Mouse (Mus musculus) lung, embryonic 15.5 days (tissue): ENCODE data around the gene Kcnq1. TPM values are rescaled to one million over a fixed set of nuclear protein-coding genes. Genes with fewer than 3 reads are reported as not detected.
A peak's percentile ranks its signal among the peaks of the same experiment; 100 is the strongest.

Experiments used
- ATAC-seq: fragments of 200-750 bp; cut with Nextera tagmentation; 2 replicates; pipeline ENCODE4 v1.8.0; 2017; ENCODE audit warnings: moderate number of reproducible peaks, borderline replicate concordance; ENCODE audit not compliant: low FRiP score, low TSS enrichment; ENCODE audit errors: extremely low read depth
- H3K27ac ChIP-seq: fragments of 300-500 bp; sonication (generic); 2 replicates; pipeline ENCODE4 v1.5.1; 2015; ENCODE audit warnings: moderate library complexity, mild to moderate bottlenecking, inconsistent platforms
- H3K27me3 ChIP-seq: fragments of 300-500 bp; sonication (generic); 2 replicates; pipeline ENCODE4 v1.6.1; 2015; ENCODE audit warnings: inconsistent platforms
- H3K36me3 ChIP-seq: fragments of 300-500 bp; sonication (generic); 2 replicates; pipeline ENCODE4 v1.6.1; 2015; ENCODE audit warnings: inconsistent platforms
- H3K4me1 ChIP-seq: fragments of 300-500 bp; sonication (generic); 2 replicates; pipeline ENCODE4 v1.6.1; 2015; ENCODE audit warnings: inconsistent platforms
- H3K4me2 ChIP-seq: fragments of 300-500 bp; sonication (generic); 2 replicates; pipeline ENCODE4 v1.6.1; 2015; ENCODE audit warnings: inconsistent platforms, mild to moderate bottlenecking, moderate library complexity
- H3K4me3 ChIP-seq: fragments of 300-500 bp; sonication (generic); 2 replicates; pipeline ENCODE4 v1.5.1; 2015; ENCODE audit warnings: mild to moderate bottlenecking, inconsistent platforms
- H3K9ac ChIP-seq: fragments of 300-500 bp; sonication (generic); 2 replicates; pipeline ENCODE4 v1.6.1; 2015; ENCODE audit warnings: inconsistent platforms
- H3K9me3 ChIP-seq: fragments of 300-500 bp; sonication (generic); 2 replicates; pipeline ENCODE4 v1.6.1; 2016; ENCODE audit warnings: inconsistent platforms
- WGBS: fragments of 180-500 bp; shearing (Covaris S2); methylation state at CpG from one replicate; pipeline ENCODE4 v1.1.7; 2015; 5-methylcytosine and 5-hydroxymethylcytosine counted together
- polyA plus RNA-seq: library from polyadenylated mRNA; unstranded; fragments of >200 nt; fragmentation: Nextera tagmentation; extraction: Ambion mirVana; gene quantifications from 2 replicates; pipeline ENCODE4 v1.2.1, GENCODE M21; 2015

Kcnq1 gene
- polyA plus RNA-seq, 1 experiment from 2014 or later, result 6.0 TPM

DNA sequence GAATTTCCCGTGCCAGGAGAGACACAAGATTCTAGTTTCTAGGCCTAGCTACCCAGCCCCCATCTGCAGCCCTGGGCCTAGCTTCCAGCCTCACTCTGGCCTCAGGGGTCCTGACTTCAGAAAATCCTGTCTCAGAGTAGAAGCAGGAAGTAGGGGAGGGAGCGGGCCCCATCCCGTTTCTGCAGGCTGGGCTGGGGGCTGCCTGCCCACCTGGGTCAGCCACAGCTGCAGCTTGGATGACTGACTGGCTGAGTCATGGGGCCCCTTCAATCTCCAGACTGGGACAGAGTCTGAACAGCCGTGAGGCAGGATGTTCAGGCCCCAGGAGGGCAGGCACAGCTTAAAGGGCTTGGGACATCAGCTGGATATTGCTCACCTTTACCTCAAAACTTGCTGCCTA is 308.9 kb downstream of the Kcnq1 start:
- no peak overlapping the region for H3K27ac ChIP-seq
- no peak overlapping the region for H3K4me2 ChIP-seq
- ATAC-seq, result 0 out of 2 replicates have a peak, but pooled peaks have one; percentile 10
- H3K4me1 ChIP-seq, result no peaks in the 10 kb centered on the region
- H3K27me3 ChIP-seq, result no peaks in the 10 kb centered on the region
- WGBS, result 33% methylated on average over 4 of the region's 4 CpGs
- no peak overlapping the region for H3K4me3 ChIP-seq
- H3K9ac ChIP-seq, result no peak overlapping the region
- H3K36me3 ChIP-seq, result no peaks in the 10 kb centered on the region
- no peaks in the 10 kb centered on the region for H3K9me3 ChIP-seq

DNA sequence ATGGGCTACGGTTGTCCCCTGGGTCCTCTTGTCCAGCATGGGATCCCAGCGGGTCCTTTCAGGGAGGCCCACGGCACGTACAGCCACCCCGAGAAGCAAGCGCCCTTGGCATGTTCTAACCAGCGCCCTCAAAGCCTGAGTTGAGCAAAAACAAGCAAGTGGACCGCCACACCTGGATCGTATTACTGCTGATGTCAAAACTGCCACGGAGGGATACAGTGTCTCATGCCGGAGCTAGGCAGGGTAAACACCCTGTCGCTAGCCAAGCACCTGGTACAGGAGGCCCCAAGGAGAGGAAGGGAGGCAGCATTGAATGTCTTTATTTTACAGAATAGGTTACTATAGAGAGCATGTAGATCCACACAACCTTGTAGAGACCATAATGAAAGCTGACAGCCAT is 310.2 kb downstream of the Kcnq1 start:
- Histone ChIP-seq H3K27me3 (no peaks in the 10 kb centered on the region), H3K27ac (no peak overlapping the region), H3K4me2 (no peak overlapping the region), H3K9ac (no peak overlapping the region), H3K4me3 (no peak overlapping the region), H3K9me3 (no peaks in the 10 kb centered on the region), H3K36me3 (no peaks in the 10 kb centered on the region), H3K4me1 (no peaks in the 10 kb centered on the region)
- ATAC-seq, result no peak
- 70% methylated on average over 12 of the region's 12 CpGs for WGBS

DNA sequence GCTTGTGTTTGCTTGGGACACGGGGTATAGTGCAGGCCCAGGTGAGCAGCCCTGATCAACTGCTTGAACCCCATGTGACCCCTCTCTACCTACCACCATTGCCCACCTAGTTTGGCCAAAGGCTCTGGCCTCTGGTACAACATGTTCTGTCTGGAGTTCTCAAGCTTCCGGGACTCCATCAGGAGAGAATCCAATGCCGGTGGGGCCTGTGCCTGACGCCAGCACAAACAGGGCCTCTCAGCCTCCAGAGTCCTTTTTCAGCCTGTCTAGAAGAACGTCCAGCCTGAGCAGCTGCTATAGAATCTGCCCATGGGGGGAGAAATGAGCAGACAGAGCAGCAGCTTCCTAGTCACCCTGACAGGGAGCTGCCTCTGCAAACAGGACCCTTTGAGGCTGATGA is 311.7 kb downstream of the Kcnq1 start:
- WGBS, result 54% methylated on average over 5 of the region's 5 CpGs
- H3K9me3 ChIP-seq, result no peaks in the 10 kb centered on the region

DNA sequence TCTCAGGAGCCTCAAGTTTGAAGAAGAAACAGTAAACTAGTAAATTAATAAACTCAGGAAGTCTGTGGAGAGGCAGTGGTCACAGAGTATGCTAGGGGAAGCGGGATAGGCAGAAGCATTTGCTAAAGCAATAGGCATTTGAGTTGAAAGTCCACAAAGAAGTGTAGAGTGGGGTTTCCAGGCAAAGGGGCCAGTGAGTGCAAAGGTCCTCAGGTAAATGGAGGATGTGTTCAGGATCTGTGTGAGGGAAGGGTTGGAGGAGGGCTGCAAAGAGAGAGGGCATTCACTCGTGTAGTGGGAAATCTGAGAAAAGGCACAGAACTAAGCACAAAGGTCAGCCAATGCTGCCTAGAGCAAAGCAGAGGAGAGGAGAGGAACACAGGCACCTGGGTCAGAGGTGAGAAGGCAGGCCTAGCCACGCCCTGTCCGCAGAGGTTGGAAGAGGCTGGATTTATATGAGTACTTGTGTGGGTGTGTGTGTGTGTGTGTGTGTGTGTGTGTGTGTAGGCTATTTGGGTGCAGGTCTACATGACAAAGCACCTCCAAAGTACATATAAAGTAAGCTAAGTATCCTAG is 313.5 kb downstream of the Kcnq1 start:
- no peaks in the 10 kb centered on the region for H3K4me1 ChIP-seq
- ATAC-seq, result no peak
- H3K4me2 ChIP-seq, result no peak overlapping the region
- H3K9ac ChIP-seq, result no peak overlapping the region
- no peaks in the 10 kb centered on the region for H3K36me3 ChIP-seq
- H3K4me3 ChIP-seq, result no peak overlapping the region
- no peak overlapping the region for H3K27ac ChIP-seq
- H3K9me3 ChIP-seq, result no peaks in the 10 kb centered on the region
- H3K27me3 ChIP-seq, result no peaks in the 10 kb centered on the region
- WGBS, result 73% methylated on average over 4 of the region's 4 CpGs

More for the DNA sequence above, 311.7 kb downstream of the Kcnq1 start:
- H3K4me2 ChIP-seq, result no peak overlapping the region
- H3K27me3 ChIP-seq, result no peaks in the 10 kb centered on the region
- no peak overlapping the region for H3K4me3 ChIP-seq
- no peak overlapping the region for H3K9ac ChIP-seq
- H3K36me3 ChIP-seq, result no peaks in the 10 kb centered on the region
- H3K4me1 ChIP-seq, result no peaks in the 10 kb centered on the region
- ATAC-seq, result no peak
- no peak overlapping the region for H3K27ac ChIP-seq

DNA sequence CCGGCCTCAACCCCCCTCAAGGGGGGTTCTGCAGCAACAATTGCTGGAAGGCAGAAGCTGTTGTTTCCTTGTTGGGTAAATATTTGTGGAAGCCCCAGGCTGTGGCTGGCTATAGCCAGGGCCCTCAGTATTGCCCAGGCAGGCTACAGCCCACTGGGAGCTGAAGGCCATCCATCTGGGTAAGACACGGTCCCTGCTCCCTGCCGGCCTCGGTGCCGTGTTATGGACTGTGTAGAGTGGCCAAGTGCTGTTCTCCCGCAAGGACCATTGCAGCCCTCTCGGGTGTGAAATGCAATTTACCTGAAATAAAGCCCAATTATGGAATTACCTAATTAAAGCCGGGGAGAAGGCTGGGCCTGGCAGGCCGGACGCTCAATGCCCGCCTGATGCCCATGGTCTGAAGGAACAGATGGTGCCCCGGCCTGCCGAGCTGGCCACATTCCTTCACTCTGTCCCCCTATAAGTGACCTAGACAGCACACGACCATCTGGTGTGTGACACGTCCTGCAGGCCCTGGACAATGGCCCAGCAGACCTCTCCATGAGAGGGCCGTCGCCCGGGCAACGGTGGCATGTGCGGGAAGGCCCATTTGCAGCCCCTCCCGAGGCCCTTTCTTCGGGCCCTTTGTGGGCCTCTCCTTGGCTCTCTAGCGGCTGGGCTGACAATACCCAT is 322.1 kb downstream of the Kcnq1 start:
- Histone ChIP-seq H3K27ac (no peak overlapping the region), H3K4me3 (no peak overlapping the region), H3K9ac (no peak overlapping the region), H3K27me3 (no peaks in the 10 kb centered on the region), H3K36me3 (no peaks in the 10 kb centered on the region), H3K4me2 (no peak overlapping the region), H3K4me1 (peaks cover 14% of the 10 kb centered on the region), H3K9me3 (no peaks in the 10 kb centered on the region)
- peak; percentile 62; the same call in 1 of the 2 replicates for ATAC-seq
- 62% methylated on average over 23 of the region's 23 CpGs for WGBS

DNA sequence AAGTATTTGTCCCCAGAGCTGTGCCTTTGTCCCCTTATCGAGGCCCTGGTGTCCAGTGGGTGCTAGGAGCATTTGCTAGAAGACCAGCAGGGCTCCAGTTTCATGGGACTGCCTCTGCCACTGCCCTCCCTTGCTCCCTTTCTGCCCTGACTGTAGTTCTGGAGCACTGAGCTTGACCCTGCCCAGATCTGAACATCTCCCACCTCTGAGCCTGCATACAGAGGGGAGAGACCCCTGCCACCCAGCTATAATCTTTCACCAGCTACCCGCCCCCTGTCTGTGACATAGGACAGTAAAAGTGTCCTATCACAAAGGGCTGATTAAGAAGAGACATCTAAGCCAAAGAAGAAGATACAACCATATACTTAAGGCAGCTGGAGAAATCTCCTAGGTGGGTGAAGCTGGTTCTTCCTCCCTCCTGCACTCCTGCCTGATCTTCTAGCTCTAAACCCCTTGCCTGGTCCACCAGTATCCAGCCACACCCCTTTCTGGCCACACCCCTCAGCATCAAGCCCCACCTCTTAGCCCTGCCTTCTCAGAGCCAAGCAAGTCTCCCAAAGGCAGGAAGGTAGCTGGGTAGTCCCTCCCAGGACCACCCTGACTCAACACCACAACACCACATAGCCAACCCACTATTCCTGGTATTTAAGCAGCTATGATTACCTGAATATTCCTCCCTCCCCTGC is 322.8 kb downstream of the Kcnq1 start:
- WGBS, result 50% methylated on average over 2 of the region's 2 CpGs
- Histone ChIP-seq H3K36me3 (no peaks in the 10 kb centered on the region), H3K4me1 (peaks cover 14% of the 10 kb centered on the region), H3K4me2 (no peak overlapping the region), H3K27ac (no peak overlapping the region), H3K27me3 (no peaks in the 10 kb centered on the region), H3K4me3 (no peak overlapping the region), H3K9me3 (no peaks in the 10 kb centered on the region), H3K9ac (no peak overlapping the region)
- no peak for ATAC-seq

DNA sequence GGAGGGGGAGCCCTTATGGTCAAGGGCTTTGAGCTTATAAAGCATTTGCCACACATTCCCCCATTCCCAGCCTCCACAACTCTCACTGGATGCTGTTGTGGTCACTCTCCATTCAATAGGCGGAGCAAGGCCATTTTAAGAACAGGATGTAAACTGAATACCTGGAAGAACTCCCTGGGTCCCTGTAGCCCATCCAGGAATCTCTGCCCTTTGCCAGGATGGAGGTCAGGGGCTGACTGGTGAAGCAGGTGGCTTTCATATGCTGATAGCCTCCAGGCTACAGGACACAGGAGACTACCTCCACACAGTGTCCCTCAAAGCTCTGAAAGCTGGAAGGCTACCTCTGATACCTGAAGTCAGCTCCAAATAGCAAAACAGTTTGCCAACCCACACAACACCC is 326.5 kb downstream of the Kcnq1 start:
- ATAC-seq, result no peak
- H3K4me1 ChIP-seq, result peaks cover 20% of the 10 kb centered on the region
- 85% methylated on average over 1 of the region's 1 CpGs for WGBS

DNA sequence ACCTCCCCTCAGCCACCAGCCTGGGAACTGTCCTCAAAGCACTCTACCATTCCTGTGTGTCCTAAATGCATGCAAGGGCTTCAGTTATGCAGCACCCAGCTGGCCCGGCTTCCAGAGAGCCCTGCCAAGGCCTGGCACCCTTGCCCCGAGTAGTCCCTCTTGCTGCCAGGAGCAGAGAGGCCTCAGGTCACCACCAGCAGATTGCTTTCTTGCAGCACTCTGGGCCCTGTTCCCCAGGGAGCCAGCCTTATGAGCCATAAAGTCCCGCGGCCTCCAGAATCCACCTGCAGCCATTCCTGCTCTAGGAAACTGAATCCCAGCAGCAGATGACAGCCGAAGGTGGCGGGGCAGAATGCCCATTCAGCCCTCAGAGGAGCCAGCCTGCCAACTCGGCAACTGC is 327.2 kb downstream of the Kcnq1 start:
- no peak overlapping the region for H3K27ac ChIP-seq
- no peak overlapping the region for H3K4me2 ChIP-seq
- H3K9me3 ChIP-seq, result no peaks in the 10 kb centered on the region
- H3K9ac ChIP-seq, result no peak overlapping the region
- H3K36me3 ChIP-seq, result no peaks in the 10 kb centered on the region
- no peak for ATAC-seq
- H3K27me3 ChIP-seq, result peaks cover 7% of the 10 kb centered on the region; the same call in 1 of the 2 replicates
- 73% methylated on average over 7 of the region's 7 CpGs for WGBS
- peaks cover 19% of the 10 kb centered on the region for H3K4me1 ChIP-seq
- no peak overlapping the region for H3K4me3 ChIP-seq

More for the DNA sequence above, 326.5 kb downstream of the Kcnq1 start:
- Histone ChIP-seq H3K27ac (no peak overlapping the region), H3K4me3 (no peak overlapping the region), H3K9ac (no peak overlapping the region), H3K36me3 (no peaks in the 10 kb centered on the region), H3K9me3 (no peaks in the 10 kb centered on the region), H3K27me3 (peaks cover 6% of the 10 kb centered on the region; the same call in 1 of the 2 replicates), H3K4me2 (no peak overlapping the region)

DNA sequence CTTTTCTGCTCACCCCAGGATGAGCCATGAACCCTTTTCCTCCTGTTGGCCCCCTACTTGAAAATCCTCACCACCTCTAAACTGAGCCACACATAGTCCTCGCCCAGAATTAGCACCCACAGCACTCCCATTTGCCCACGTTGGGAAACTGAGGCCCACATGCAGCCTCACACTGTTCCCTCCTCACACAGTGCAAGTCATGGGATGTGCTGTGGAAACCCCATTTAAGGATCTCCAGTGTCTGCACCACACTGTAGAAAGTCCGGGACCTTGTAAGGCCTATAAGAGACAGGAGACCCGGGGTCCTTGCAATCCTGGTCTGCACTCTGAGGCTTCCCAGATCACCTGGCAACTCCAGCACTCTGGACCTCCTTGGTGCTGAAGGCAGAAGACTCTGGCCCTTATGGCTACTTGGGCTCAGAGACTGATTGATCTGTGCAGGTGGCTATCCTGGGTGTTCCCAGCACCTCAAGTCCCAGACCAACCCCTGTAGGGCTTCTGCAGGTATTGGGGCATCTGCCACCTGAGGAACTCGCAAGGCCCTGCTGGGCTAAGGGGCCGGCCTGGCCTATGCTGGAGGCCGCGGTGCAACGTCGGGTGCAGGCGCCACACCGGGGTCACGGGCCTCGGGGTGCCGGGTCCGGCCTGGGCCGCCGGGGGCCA is 331.2 kb downstream of the Kcnq1 start:
- H3K9me3 ChIP-seq, result no peaks in the 10 kb centered on the region
- peak overlapping the region; percentile 58 for H3K9ac ChIP-seq
- peaks cover 16% of the 10 kb centered on the region for H3K4me1 ChIP-seq
- ATAC-seq, result peak; percentile 37; the same call in 1 of the 2 replicates
- peak overlapping the region; percentile 95 for H3K4me2 ChIP-seq
- H3K27ac ChIP-seq, result no peak overlapping the region
- no peaks in the 10 kb centered on the region for H3K36me3 ChIP-seq
- peaks cover 17% of the 10 kb centered on the region; the same call in 1 of the 2 replicates for H3K27me3 ChIP-seq
- peak overlapping the region; percentile 50 for H3K4me3 ChIP-seq
- WGBS, result 23% methylated on average over 18 of the region's 18 CpGs

DNA sequence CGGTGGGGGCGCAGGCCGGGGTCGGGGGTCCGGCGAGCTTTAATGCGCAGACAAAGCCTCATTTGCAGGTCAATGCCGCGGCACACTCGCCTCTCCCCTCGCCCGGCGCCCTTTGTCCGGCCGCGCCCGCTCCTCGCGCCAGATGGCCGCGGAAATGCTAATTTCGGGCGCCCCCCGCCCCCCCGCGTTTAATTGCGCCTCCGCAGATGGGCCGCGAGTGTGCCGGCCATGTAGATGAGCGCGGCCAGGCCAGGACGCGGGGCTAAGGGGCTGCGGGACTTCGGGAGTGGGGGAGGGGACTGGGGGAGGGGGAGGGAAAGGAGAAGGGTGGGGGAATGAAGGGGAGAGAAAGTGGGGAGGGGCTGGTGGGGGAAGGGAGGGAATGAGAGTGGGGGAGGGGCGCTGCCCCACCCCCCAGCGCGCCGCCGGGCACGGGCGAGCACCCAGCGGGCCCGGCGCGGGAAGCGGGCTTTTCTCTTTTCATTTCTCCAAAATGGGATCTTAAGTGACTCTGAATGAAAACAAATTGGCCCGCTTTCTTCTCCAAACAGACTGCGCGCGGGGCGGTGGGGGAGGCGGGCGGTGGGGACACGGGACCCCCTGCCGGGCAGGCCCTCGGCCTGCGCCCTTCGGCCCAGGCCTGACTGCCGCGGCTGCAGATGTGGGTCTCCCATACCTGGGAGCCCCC is 331.9 kb downstream of the Kcnq1 start:
- peak overlapping the region; percentile 50 for H3K4me3 ChIP-seq
- H3K9ac ChIP-seq, result peak overlapping the region; percentile 58
- peaks cover 24% of the 10 kb centered on the region; the same call in 1 of the 2 replicates for H3K27me3 ChIP-seq
- peak overlapping the region; percentile 95 for H3K4me2 ChIP-seq
- whole genome bisulfite sequencing, result 1% methylated on average over 59 of the region's 63 CpGs
- peak; percentile 44; the same call in 1 of the 2 replicates for ATAC-seq
- no peak overlapping the region for H3K27ac ChIP-seq
- H3K4me1 ChIP-seq, result peaks cover 16% of the 10 kb centered on the region
- H3K36me3 ChIP-seq, result no peaks in the 10 kb centered on the region
- no peaks in the 10 kb centered on the region for H3K9me3 ChIP-seq

DNA sequence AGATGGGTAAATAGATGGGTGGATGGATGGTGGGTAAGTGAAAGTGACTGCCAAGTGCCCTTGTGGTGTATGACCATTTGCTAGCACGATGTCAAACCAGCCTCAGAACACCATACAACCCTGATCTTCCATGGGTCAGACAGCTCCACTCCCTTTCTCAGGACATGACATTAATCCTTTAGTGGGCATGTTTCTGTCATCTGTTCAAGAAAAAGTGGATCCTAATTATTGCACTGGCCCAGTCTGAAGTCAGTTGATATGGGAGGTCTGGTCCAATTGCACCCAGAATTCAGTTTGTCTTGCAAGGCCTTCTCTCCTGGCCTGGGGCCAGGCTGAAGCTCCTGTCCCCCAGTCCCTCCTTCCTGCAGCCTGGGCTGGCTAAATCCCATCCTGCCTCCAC is 332.8 kb downstream of the Kcnq1 start:
- 67% methylated on average over 1 of the region's 1 CpGs for WGBS
- H3K27ac ChIP-seq, result no peak overlapping the region
- H3K4me3 ChIP-seq, result no peak overlapping the region
- H3K36me3 ChIP-seq, result no peaks in the 10 kb centered on the region
- no peak overlapping the region for H3K9ac ChIP-seq
- peaks cover 16% of the 10 kb centered on the region for H3K4me1 ChIP-seq
- H3K4me2 ChIP-seq, result no peak overlapping the region
- peaks cover 33% of the 10 kb centered on the region for H3K27me3 ChIP-seq
- no peak for ATAC-seq
- H3K9me3 ChIP-seq, result no peaks in the 10 kb centered on the region
